In the genomic region with DNA sequence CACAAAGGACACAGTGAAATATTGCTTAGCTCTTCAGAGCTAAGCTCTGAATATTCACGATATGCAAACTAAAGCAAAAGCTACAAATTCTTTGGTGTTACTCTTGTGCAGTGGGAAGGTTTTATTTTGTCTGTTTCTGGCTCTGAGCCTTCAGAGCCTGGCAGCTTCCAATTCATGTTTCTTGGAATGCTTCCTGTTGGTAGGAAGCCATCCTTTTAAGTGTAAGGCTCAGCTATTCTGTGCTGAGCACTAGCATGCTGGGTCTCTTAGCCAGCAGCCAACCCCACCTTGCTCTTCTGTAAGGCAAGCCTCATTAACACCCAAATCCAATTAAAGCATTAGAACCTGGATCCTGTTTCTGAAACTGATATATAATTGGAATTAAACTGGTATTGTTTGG, we compare ENCODE assay signal across 11 mouse cellular contexts.
DNase-seq lines count a peak whose midpoint lies in the region; ATAC-seq lines count a peak whose summit lies in the region.
"Had no signal": no experiment of that assay in that cellular context is flagged by ENCODE, and none has a peak within 500 bp of the region (broad histone marks: within the 10 kb centered on the region; RNA-seq: fewer than 3 reads in every experiment).

No protein-coding gene starts in this region.

- DNase-seq in forebrain, embryonic 14.5 days (ENCODE audit: low spot score) = peak; percentile 90
- DNase-seq in forebrain, embryonic 10.5 days (ENCODE audit: extremely low spot score, low spot score) = no peak
- peak; percentile 14 for DNase-seq in Muller cell, postnatal 12 days (ENCODE audit: inconsistent ontology term)
- DNase-seq in frontal cortex, postnatal 14 days (ENCODE audit: low spot score in 2 of 2) = peak; percentile 7 to 15
- peak; percentile 47 to 91 for DNase-seq in left cerebral cortex, postnatal 25 days (ENCODE audit: low spot score in 2 of 2)
- DNase-seq in liver, embryonic 11.5 days (ENCODE audit: low spot score) = no peak
- DNase-seq in retina, postnatal 1 day = no peak
- no peak for DNase-seq in thymus, postnatal 0 days (ENCODE audit: low spot score)
- DNase-seq: gastrocnemius, postnatal 10 days had no signal

- no peak overlapping the region for H3K9ac ChIP-seq in forebrain, embryonic 14.5 days (ENCODE audit: low read length)
- H3K9ac ChIP-seq in liver, embryonic 11.5 days (ENCODE audit: low read depth, low read length) = no peak overlapping the region
- H3K9ac ChIP-seq: limb, embryonic 15.5 days had no signal

- no peaks in the 10 kb centered on the region for H3K4me1 ChIP-seq in forebrain, embryonic 14.5 days (ENCODE audit: control insufficient read depth, insufficient read depth, low read length)
- no peaks in the 10 kb centered on the region for H3K4me1 ChIP-seq in forebrain, embryonic 10.5 days
- no peaks in the 10 kb centered on the region for H3K4me1 ChIP-seq in liver, embryonic 11.5 days (replicated peaks; ENCODE audit: control insufficient read depth, insufficient read depth, low read length)
- H3K4me1 ChIP-seq: limb, embryonic 15.5 days had no signal

- H3K27me3 ChIP-seq in forebrain, embryonic 14.5 days (replicated peaks; ENCODE audit: control insufficient read depth, insufficient read depth, low read length) = no peaks in the 10 kb centered on the region
- H3K27me3 ChIP-seq in forebrain, embryonic 10.5 days (ENCODE audit: poor library complexity, severe bottlenecking) = no peaks in the 10 kb centered on the region
- no peaks in the 10 kb centered on the region for H3K27me3 ChIP-seq in liver, embryonic 11.5 days (replicated peaks; ENCODE audit: control insufficient read depth, insufficient read depth, low read length)
- H3K27me3 ChIP-seq: limb, embryonic 15.5 days had no signal

- ATAC-seq in forebrain, embryonic 14.5 days = peak; percentile 89
- ATAC-seq in liver, embryonic 11.5 days (replicated peaks; ENCODE audit: low FRiP score) = no peak
- ATAC-seq: CD4-positive, CD25-positive, alpha-beta regulatory T cell, adult 4 months had no signal

- intact Hi-C loops in left cerebral cortex, postnatal 25 days (cut with DNase I) = loop anchor here (5.0 kb wide), 1 partner anchor 93 kb away; the partner anchor contains the start of gene Fam174a

- H3K4me3 ChIP-seq in forebrain, embryonic 14.5 days (ENCODE audit: low read depth, low read length) = no peak overlapping the region
- H3K4me3 ChIP-seq in forebrain, embryonic 10.5 days = no peak overlapping the region
- H3K4me3 ChIP-seq in liver, embryonic 11.5 days (ENCODE audit: low read depth, low read length) = no peak overlapping the region
- H3K4me3 ChIP-seq: limb, embryonic 15.5 days had no signal

- WGBS in forebrain, embryonic 14.5 days = 47% methylated on average over 1 of the region's 1 CpGs
- WGBS in forebrain, embryonic 10.5 days = 91% methylated on average over 1 of the region's 1 CpGs
- 86% methylated on average over 1 of the region's 1 CpGs for WGBS in liver, embryonic 11.5 days

- no peaks in the 10 kb centered on the region for H3K36me3 ChIP-seq in forebrain, embryonic 14.5 days (ENCODE audit: control insufficient read depth, insufficient read depth, low read length)
- H3K36me3 ChIP-seq in forebrain, embryonic 10.5 days (replicated peaks) = no peaks in the 10 kb centered on the region
- H3K36me3 ChIP-seq in liver, embryonic 11.5 days (ENCODE audit: control insufficient read depth, insufficient read depth, low read length) = no peaks in the 10 kb centered on the region
- H3K36me3 ChIP-seq: limb, embryonic 15.5 days had no signal

- no peaks in the 10 kb centered on the region for H3K9me3 ChIP-seq in forebrain, embryonic 14.5 days (replicated peaks; ENCODE audit: control insufficient read depth, low read length)
- no peaks in the 10 kb centered on the region for H3K9me3 ChIP-seq in forebrain, embryonic 10.5 days
- H3K9me3 ChIP-seq in liver, embryonic 11.5 days (ENCODE audit: control insufficient read depth, low read length) = no peaks in the 10 kb centered on the region
- H3K9me3 ChIP-seq: limb, embryonic 15.5 days had no signal

- H3K27ac ChIP-seq in forebrain, embryonic 14.5 days (ENCODE audit: low read depth, low read length) = no peak overlapping the region
- H3K27ac ChIP-seq in forebrain, embryonic 10.5 days = no peak overlapping the region
- no peak overlapping the region for H3K27ac ChIP-seq in liver, embryonic 11.5 days (ENCODE audit: low read depth, low read length)
- H3K27ac ChIP-seq: limb, embryonic 15.5 days had no signal

- H3K4me2 ChIP-seq in forebrain, embryonic 14.5 days (ENCODE audit: low read length) = no peak overlapping the region
- no peak overlapping the region for H3K4me2 ChIP-seq in liver, embryonic 11.5 days
- H3K4me2 ChIP-seq: limb, embryonic 15.5 days had no signal

Comparison
In these comparisons a context has a peak if more than half of its experiments do, and no peak if none do; other contexts are left out.
1. DNase-seq: peak in forebrain, embryonic 14.5 days (single experiment), Muller cell, postnatal 12 days (single experiment), frontal cortex, postnatal 14 days (2 of 2) and left cerebral cortex, postnatal 25 days (2 of 2); none in forebrain, embryonic 10.5 days (single experiment), liver, embryonic 11.5 days (single experiment), retina, postnatal 1 day (single experiment) and thymus, postnatal 0 days (single experiment).